Mouse (Mus musculus): Measurements from ENCODE around the gene Gm21987.

The Gm21987 gene

GRCm38 (mm10) chr16:38396155-38396554 is 49.3 kb downstream of the Gm21987 start:
- peak; percentile 23 to 49 for DNase-seq

- no peak for DNase-seq
Observed at GRCm38 (mm10) chr16:38398266-38398665, 51.4 kb downstream of the Gm21987 start.

GRCm38 (mm10) chr16:38399076-38399475 is 52.2 kb downstream of the Gm21987 start:
- DNase-seq: no peak

- peak in 1 of 2 experiments; percentile 18 for DNase-seq
Observed at GRCm38 (mm10) chr16:38399531-38400231, 52.8 kb downstream of the Gm21987 start.

- no peak for DNase-seq
Observed at GRCm38 (mm10) chr16:38400311-38400960, 53.6 kb downstream of the Gm21987 start.

- DNase-seq: no peak
Observed at GRCm38 (mm10) chr16:38401468-38401867, 54.6 kb downstream of the Gm21987 start.

GRCm38 (mm10) chr16:38403639-38404038 is 56.8 kb downstream of the Gm21987 start:
- DNase-seq: no peak

GRCm38 (mm10) chr16:38406293-38406692 is 59.5 kb downstream of the Gm21987 start:
- no peak for DNase-seq

GRCm38 (mm10) chr16:38406708-38407107 is 59.9 kb downstream of the Gm21987 start:
- no peak for DNase-seq

GRCm38 (mm10) chr16:38407584-38407983 is 60.7 kb downstream of the Gm21987 start:
- no peak for DNase-seq

- no peak for DNase-seq
Observed at GRCm38 (mm10) chr16:38408416-38408815, 61.6 kb downstream of the Gm21987 start.
